Mouse (Mus musculus) bone marrow macrophage, adult 2 months (primary cell): ENCODE measurements around the gene Gm8994.

Source experiments
- CTCF ChIP-seq: IDR thresholded peaks from 2 replicates; pipeline ENCODE4 v1.5.1; 2012; ENCODE audit warnings: low read depth, mild to moderate bottlenecking, low read length, moderate library complexity
- POLR2A ChIP-seq: IDR thresholded peaks from 2 replicates; pipeline ENCODE4 v1.6.1; 2012; ENCODE audit warnings: mild to moderate bottlenecking, low read depth, low read length, borderline replicate concordance

- no peak for TF ChIP-seq CTCF
- TF ChIP-seq POLR2A: no peak
These were observed 17.7 kb downstream of the Gm8994 start for GRCm38 (mm10) chr6:136345034-136345433.
